Comparison of ENCODE assay signal across 21 mouse cellular contexts in genomic region chr7:127898179-127898956, GRCm38 (mm10). TPM values are rescaled to one million over a fixed set of nuclear protein-coding genes. Genes with fewer than 3 reads are reported as not detected.
DNase-seq lines count a peak whose midpoint lies in the region; ATAC-seq and TF ChIP-seq lines count a peak whose summit lies in the region.
"Had no signal": no experiment of that assay in that cellular context is flagged by ENCODE, and none has a peak within 500 bp of the region (broad histone marks: within the 10 kb centered on the region; RNA-seq: fewer than 3 reads in every experiment).

No protein-coding gene starts in this region.

- no peaks in the 10 kb centered on the region for H3K36me3 ChIP-seq in intestine, postnatal 0 days (ENCODE audit: control insufficient read depth, insufficient read depth)
- H3K36me3 ChIP-seq in stomach, embryonic 16.5 days (ENCODE audit: control insufficient read depth, insufficient read depth, low read length): no peaks in the 10 kb centered on the region
- no peaks in the 10 kb centered on the region for H3K36me3 ChIP-seq in hindbrain, embryonic 16.5 days (ENCODE audit: control insufficient read depth, insufficient read depth, low read length)

- H3K4me1 ChIP-seq in intestine, postnatal 0 days (replicated peaks; ENCODE audit: control insufficient read depth, insufficient read depth, low read length): peaks cover 6% of the 10 kb centered on the region; the same call in 1 of the 2 replicates
- peaks cover 7% of the 10 kb centered on the region for H3K4me1 ChIP-seq in stomach, embryonic 16.5 days (ENCODE audit: control insufficient read depth, insufficient read depth, low read length)
- H3K4me1 ChIP-seq in hindbrain, embryonic 16.5 days (ENCODE audit: control insufficient read depth, insufficient read depth, low read depth, low read length): peaks cover 7% of the 10 kb centered on the region

- H3K27ac ChIP-seq in intestine, postnatal 0 days (ENCODE audit: low read depth, low read length): peak overlapping the region; percentile 82; the same call in 1 of the 2 replicates
- H3K27ac ChIP-seq in stomach, embryonic 16.5 days (ENCODE audit: low read length): peak overlapping the region; percentile 31; the same call in 1 of the 2 replicates
- H3K27ac ChIP-seq in hindbrain, embryonic 16.5 days (ENCODE audit: low read depth, low read length): no peak overlapping the region
- H3K27ac ChIP-seq: hindbrain, postnatal 0 days; layer of hippocampus, adult 2 months had no signal

- no peaks in the 10 kb centered on the region for H3K9me3 ChIP-seq in intestine, postnatal 0 days (ENCODE audit: control insufficient read depth)
- H3K9me3 ChIP-seq in stomach, embryonic 16.5 days (replicated peaks; ENCODE audit: control insufficient read depth, low read length): no peaks in the 10 kb centered on the region
- H3K9me3 ChIP-seq in hindbrain, embryonic 16.5 days (ENCODE audit: control insufficient read depth, low read length): no peaks in the 10 kb centered on the region

- peak overlapping the region; percentile 46; the same call in 1 of the 2 replicates for H3K4me2 ChIP-seq in intestine, postnatal 0 days (replicated peaks; ENCODE audit: low read depth)
- H3K4me2 ChIP-seq in stomach, embryonic 16.5 days (ENCODE audit: low read depth, low read length): no peak overlapping the region
- H3K4me2 ChIP-seq in hindbrain, embryonic 16.5 days (ENCODE audit: low read length): no peak overlapping the region
- H3K4me2 ChIP-seq: lung, embryonic 14.5 days had no signal

- DNase-seq in kidney, postnatal 14 days: peak; percentile 38
- no peak for DNase-seq in kidney, adult 9 months
- DNase-seq in CD4-positive helper T cell, adult 2 months (ENCODE audit: low read depth, low spot score): peak; percentile 64
- DNase-seq in heart, postnatal 14 days: no peak
- DNase-seq in cerebellum, adult 8-10 months: no peak
- DNase-seq: adrenal gland, postnatal 36 days; cerebellum, adult 11 months; forebrain, postnatal 0 days; gastrocnemius, postnatal 36 days; lung, embryonic 14.5 days; right cerebral cortex, postnatal 25 days had no signal

- H3K9ac ChIP-seq in intestine, postnatal 0 days (ENCODE audit: low read depth, low read length): no peak overlapping the region
- H3K9ac ChIP-seq in stomach, embryonic 16.5 days (ENCODE audit: low read length): no peak overlapping the region
- no peak overlapping the region for H3K9ac ChIP-seq in hindbrain, embryonic 16.5 days (ENCODE audit: low read depth, low read length)
- H3K9ac ChIP-seq: forebrain, postnatal 0 days; lung, embryonic 14.5 days had no signal

- 32% methylated on average over 10 of the region's 10 CpGs for WGBS in intestine, postnatal 0 days
- 36% methylated on average over 10 of the region's 10 CpGs for WGBS in stomach, embryonic 16.5 days
- WGBS in hindbrain, embryonic 16.5 days: 38% methylated on average over 10 of the region's 10 CpGs

- intact Hi-C loops in heart, postnatal 14 days (cut with DNase I): no loop called here

- ATAC-seq in intestine, postnatal 0 days: no peak
- no peak for ATAC-seq in stomach, embryonic 16.5 days (ENCODE audit: insufficient read depth, low FRiP score)
- ATAC-seq in hindbrain, embryonic 16.5 days: no peak
- ATAC-seq: forebrain, postnatal 0 days; hindbrain, postnatal 0 days; Patski had no signal

- TF ChIP-seq CTCF in intestine, postnatal 0 days (IDR thresholded peaks at IDR 0.05; ENCODE audit: low read depth): no peak

- H3K27me3 ChIP-seq in intestine, postnatal 0 days (replicated peaks; ENCODE audit: control insufficient read depth, insufficient read depth, low read length): no peaks in the 10 kb centered on the region
- no peaks in the 10 kb centered on the region for H3K27me3 ChIP-seq in stomach, embryonic 16.5 days (ENCODE audit: control insufficient read depth, insufficient read depth, low read length)
- H3K27me3 ChIP-seq in hindbrain, embryonic 16.5 days (replicated peaks; ENCODE audit: control insufficient read depth, insufficient read depth, low read length): no peaks in the 10 kb centered on the region
- H3K27me3 ChIP-seq: Patski had no signal

- no peak overlapping the region for H3K4me3 ChIP-seq in intestine, postnatal 0 days (ENCODE audit: low read depth, low read length)
- no peak overlapping the region for H3K4me3 ChIP-seq in stomach, embryonic 16.5 days (replicated peaks; ENCODE audit: low read length)
- no peak overlapping the region for H3K4me3 ChIP-seq in hindbrain, embryonic 16.5 days (ENCODE audit: low read length)
- H3K4me3 ChIP-seq: layer of hippocampus, adult 2 months; myocyte had no signal

RNA-seq across cellular contexts. Expression of gene Vkorc1, which starts 3.0 kb away (rescaled TPM):
- 194 and 219 TPM in 2 replicates for polyA plus RNA-seq in intestine, postnatal 0 days (2015; fragmentation: Nextera tagmentation; extraction: Ambion mirVana)
- polyA plus RNA-seq in stomach, embryonic 16.5 days (2015; fragmentation: Nextera tagmentation; extraction: Ambion mirVana): 179 and 184 TPM in 2 replicates
- total RNA-seq in heart, postnatal 14 days (2021): 10 to 100 TPM; 25.6 to 28.1 TPM
- 70.5 and 75.2 TPM in 2 replicates for polyA plus RNA-seq in hindbrain, embryonic 16.5 days (2015; fragmentation: Nextera tagmentation; extraction: Ambion mirVana)

RNA-seq across cellular contexts. Expression of gene Gm21974, which starts 3.1 kb away (rescaled TPM):
- not detected in 2 replicates for polyA plus RNA-seq in intestine, postnatal 0 days (2015; fragmentation: Nextera tagmentation; extraction: Ambion mirVana)
- polyA plus RNA-seq in stomach, embryonic 16.5 days (2015; fragmentation: Nextera tagmentation; extraction: Ambion mirVana): not detected in 2 replicates
- not detected for total RNA-seq in heart, postnatal 14 days (2021)
- polyA plus RNA-seq in hindbrain, embryonic 16.5 days (2015; fragmentation: Nextera tagmentation; extraction: Ambion mirVana): not detected in 2 replicates
- total RNA-seq: adrenal gland, postnatal 36 days; forebrain, postnatal 0 days; gastrocnemius, postnatal 36 days; hindbrain, postnatal 0 days; layer of hippocampus, adult 2 months; megakaryocyte-erythroid progenitor cell, adult 5-6 weeks had no signal
- polyA plus RNA-seq: cortical plate, adult 2 months; forebrain, postnatal 0 days; heart, embryonic 16.5 days; hindbrain, postnatal 0 days; lung, embryonic 14.5 days; myocyte; Patski had no signal

RNA-seq across cellular contexts. Expression of gene Bckdk, which starts 5.5 kb away (rescaled TPM):
- polyA plus RNA-seq in intestine, postnatal 0 days (2015; fragmentation: Nextera tagmentation; extraction: Ambion mirVana): 94.0 and 94.2 TPM in 2 replicates
- 134 and 148 TPM in 2 replicates for polyA plus RNA-seq in stomach, embryonic 16.5 days (2015; fragmentation: Nextera tagmentation; extraction: Ambion mirVana)
- 10 to 100 TPM; 85.7 to 86.8 TPM for total RNA-seq in heart, postnatal 14 days (2021)
- polyA plus RNA-seq in hindbrain, embryonic 16.5 days (2015; fragmentation: Nextera tagmentation; extraction: Ambion mirVana): 67.1 and 72.5 TPM in 2 replicates

RNA-seq across cellular contexts. Expression of gene Prss53, which starts 7.6 kb away (rescaled TPM):
- 2.4 and 2.9 TPM in 2 replicates for polyA plus RNA-seq in intestine, postnatal 0 days (2015; fragmentation: Nextera tagmentation; extraction: Ambion mirVana)
- 1.7 and 1.8 TPM in 2 replicates for polyA plus RNA-seq in stomach, embryonic 16.5 days (2015; fragmentation: Nextera tagmentation; extraction: Ambion mirVana)
- under 1 TPM; 0.59 to 0.88 TPM for total RNA-seq in heart, postnatal 14 days (2021)
- 0.81 and 0.99 TPM in 2 replicates for polyA plus RNA-seq in hindbrain, embryonic 16.5 days (2015; fragmentation: Nextera tagmentation; extraction: Ambion mirVana)

RNA-seq across cellular contexts. Expression of gene Kat8, which starts 13.9 kb away (rescaled TPM):
- polyA plus RNA-seq in intestine, postnatal 0 days (2015; fragmentation: Nextera tagmentation; extraction: Ambion mirVana): 17.4 and 18.0 TPM in 2 replicates
- polyA plus RNA-seq in stomach, embryonic 16.5 days (2015; fragmentation: Nextera tagmentation; extraction: Ambion mirVana): 27.6 and 29.2 TPM in 2 replicates
- 10 to 100 TPM; 13.5 TPM for total RNA-seq in heart, postnatal 14 days (2021)
- 42.1 and 42.3 TPM in 2 replicates for polyA plus RNA-seq in hindbrain, embryonic 16.5 days (2015; fragmentation: Nextera tagmentation; extraction: Ambion mirVana)

Comparison
In these comparisons a context has a peak if more than half of its experiments do, and no peak if none do; other contexts are left out.
1. DNase-seq: peak in kidney, postnatal 14 days (single experiment) and CD4-positive helper T cell, adult 2 months (single experiment); none in kidney, adult 9 months (single experiment), heart, postnatal 14 days (0 of 2) and cerebellum, adult 8-10 months (single experiment).